In genomic region chr11:114684627-114685373, GRCm38 (mm10) we compare ENCODE assay signal across 8 mouse cellular contexts. TPM values are rescaled to one million over a fixed set of nuclear protein-coding genes. Genes with fewer than 3 reads are reported as not detected.
A peak's percentile ranks its signal among the peaks of the same experiment; 100 is the strongest.
DNase-seq lines count a peak whose midpoint lies in the region; ATAC-seq and TF ChIP-seq lines count a peak whose summit lies in the region.

No protein-coding gene starts in this region.

- no peak overlapping the region for H3K4me2 ChIP-seq in heart, embryonic 12.5 days
- no peak overlapping the region for H3K4me2 ChIP-seq in hindbrain, embryonic 14.5 days (replicated peaks)
- no peak overlapping the region for H3K4me2 ChIP-seq in lung, embryonic 15.5 days

- intact Hi-C loops in left cerebral cortex, postnatal 14 days (cut with DNase I) = no loop called here

- no peaks in the 10 kb centered on the region for H3K36me3 ChIP-seq in heart, embryonic 12.5 days
- no peaks in the 10 kb centered on the region for H3K36me3 ChIP-seq in hindbrain, embryonic 14.5 days (replicated peaks; ENCODE audit: control insufficient read depth, insufficient read depth)
- no peaks in the 10 kb centered on the region for H3K36me3 ChIP-seq in lung, embryonic 15.5 days

- ATAC-seq in heart, embryonic 12.5 days (ENCODE audit: insufficient number of reproducible peaks, low FRiP score) = no peak
- ATAC-seq in hindbrain, embryonic 14.5 days (ENCODE audit: low FRiP score) = peak; percentile 28; the same call in 1 of the 2 replicates
- ATAC-seq in lung, embryonic 15.5 days (ENCODE audit: borderline replicate concordance, extremely low read depth, low FRiP score, low TSS enrichment) = peak; percentile 9; the same call in 1 of the 2 replicates

- no peak for TF ChIP-seq CTCF in bone marrow macrophage, adult 2 months (IDR thresholded peaks at IDR 0.05; ENCODE audit: low read depth, low read length)

- no peak for TF ChIP-seq POLR2A in bone marrow macrophage, adult 2 months (IDR thresholded peaks at IDR 0.05; ENCODE audit: borderline replicate concordance, low read depth, low read length)

- DNase-seq in heart, adult 9 months (ENCODE audit: low spot score in 2 of 2) = no peak
- DNase-seq in hindbrain, embryonic 14.5 days (ENCODE audit: low spot score) = no peak
- no peak for DNase-seq in left cerebral cortex, postnatal 14 days (ENCODE audit: low spot score in 2 of 2)
- DNase-seq in urinary bladder, postnatal 4 days (ENCODE audit: low spot score in 2 of 2) = no peak
- DNase-seq in thymus, postnatal 10 days (ENCODE audit: low spot score in 2 of 2) = no peak

- 52% methylated on average over 14 of the region's 14 CpGs for WGBS in heart, embryonic 12.5 days
- WGBS in hindbrain, embryonic 14.5 days = 71% methylated on average over 14 of the region's 14 CpGs
- 64% methylated on average over 14 of the region's 14 CpGs for WGBS in lung, embryonic 15.5 days

- H3K27me3 ChIP-seq in heart, embryonic 12.5 days (replicated peaks) = no peaks in the 10 kb centered on the region
- no peaks in the 10 kb centered on the region for H3K27me3 ChIP-seq in hindbrain, embryonic 14.5 days (ENCODE audit: control insufficient read depth, insufficient read depth, low read length)
- H3K27me3 ChIP-seq in lung, embryonic 15.5 days = no peaks in the 10 kb centered on the region

- no peak overlapping the region for H3K4me3 ChIP-seq in heart, embryonic 12.5 days
- peak overlapping the region; percentile 17; the same call in 1 of the 2 replicates for H3K4me3 ChIP-seq in bone marrow macrophage, adult 2 months (ENCODE audit: insufficient read depth, low read length)
- no peak overlapping the region for H3K4me3 ChIP-seq in hindbrain, embryonic 14.5 days (replicated peaks; ENCODE audit: low read length)
- no peak overlapping the region for H3K4me3 ChIP-seq in lung, embryonic 15.5 days

- H3K4me1 ChIP-seq in heart, embryonic 12.5 days (replicated peaks) = peaks cover 35% of the 10 kb centered on the region
- H3K4me1 ChIP-seq in bone marrow macrophage, adult 2 months (ENCODE audit: control insufficient read depth, insufficient read depth, low read length) = peaks cover 69% of the 10 kb centered on the region
- H3K4me1 ChIP-seq in hindbrain, embryonic 14.5 days (replicated peaks; ENCODE audit: control insufficient read depth, insufficient read depth, low read length) = peaks cover 5% of the 10 kb centered on the region
- peaks cover 27% of the 10 kb centered on the region for H3K4me1 ChIP-seq in lung, embryonic 15.5 days

- peak overlapping the region; percentile 53; the same call in 1 of the 2 replicates for H3K27ac ChIP-seq in heart, embryonic 12.5 days (ENCODE audit: poor library complexity, severe bottlenecking)
- peak overlapping the region; percentile 99 for H3K27ac ChIP-seq in bone marrow macrophage, adult 2 months (ENCODE audit: insufficient read depth, low read depth, low read length)
- H3K27ac ChIP-seq in hindbrain, embryonic 14.5 days = no peak overlapping the region
- H3K27ac ChIP-seq in lung, embryonic 15.5 days = no peak overlapping the region

- no peak overlapping the region for H3K9ac ChIP-seq in heart, embryonic 12.5 days
- H3K9ac ChIP-seq in hindbrain, embryonic 14.5 days = no peak overlapping the region
- no peak overlapping the region for H3K9ac ChIP-seq in lung, embryonic 15.5 days

- H3K9me3 ChIP-seq in heart, embryonic 12.5 days (replicated peaks) = no peaks in the 10 kb centered on the region
- H3K9me3 ChIP-seq in hindbrain, embryonic 14.5 days (ENCODE audit: control insufficient read depth, low read length) = no peaks in the 10 kb centered on the region
- no peaks in the 10 kb centered on the region for H3K9me3 ChIP-seq in lung, embryonic 15.5 days

RNA-seq across cellular contexts. Expression of gene Ttyh2, which starts 9.6 kb away (rescaled TPM):
- polyA plus RNA-seq in heart, embryonic 12.5 days (2016; fragmentation: Nextera tagmentation; extraction: Ambion mirVana) = 5.5 and 5.9 TPM in 2 replicates
- polyA plus RNA-seq in bone marrow macrophage, adult 2 months (2012; ENCODE audit: insufficient read depth, insufficient read length, missing spikeins) = 29.6 and 37.5 TPM in 2 replicates
- polyA plus RNA-seq in hindbrain, embryonic 14.5 days (2014; fragmentation: Nextera tagmentation; extraction: Ambion mirVana) = 32.0 and 35.1 TPM in 2 replicates
- polyA plus RNA-seq in lung, embryonic 15.5 days (2015; fragmentation: Nextera tagmentation; extraction: Ambion mirVana) = 11.7 and 13.5 TPM in 2 replicates
- total RNA-seq in left cerebral cortex, postnatal 14 days (2021) = 10 to 100 TPM; 24.0 to 24.6 TPM

RNA-seq across cellular contexts. Expression of gene Rpl38, which starts 16.5 kb away (rescaled TPM):
- 785 and 816 TPM in 2 replicates for polyA plus RNA-seq in heart, embryonic 12.5 days (2016; fragmentation: Nextera tagmentation; extraction: Ambion mirVana)
- 1,601 and 1,765 TPM in 2 replicates for polyA plus RNA-seq in bone marrow macrophage, adult 2 months (2012; ENCODE audit: insufficient read depth, insufficient read length, missing spikeins)
- polyA plus RNA-seq in hindbrain, embryonic 14.5 days (2014; fragmentation: Nextera tagmentation; extraction: Ambion mirVana) = 694 and 869 TPM in 2 replicates
- 816 and 841 TPM in 2 replicates for polyA plus RNA-seq in lung, embryonic 15.5 days (2015; fragmentation: Nextera tagmentation; extraction: Ambion mirVana)
- total RNA-seq in left cerebral cortex, postnatal 14 days (2021) = 100 to 1,000 TPM; 737 to 799 TPM

RNA-seq across cellular contexts. Expression of gene Dnaic2, which starts 42.4 kb away (rescaled TPM):
- 0.27 and 0.32 TPM in 2 replicates for polyA plus RNA-seq in heart, embryonic 12.5 days (2016; fragmentation: Nextera tagmentation; extraction: Ambion mirVana)
- not detected in 2 replicates for polyA plus RNA-seq in bone marrow macrophage, adult 2 months (2012; ENCODE audit: insufficient read depth, insufficient read length, missing spikeins)
- 1.9 and 2.5 TPM in 2 replicates for polyA plus RNA-seq in hindbrain, embryonic 14.5 days (2014; fragmentation: Nextera tagmentation; extraction: Ambion mirVana)
- 3.4 and 3.9 TPM in 2 replicates for polyA plus RNA-seq in lung, embryonic 15.5 days (2015; fragmentation: Nextera tagmentation; extraction: Ambion mirVana)
- total RNA-seq in left cerebral cortex, postnatal 14 days (2021) = 1 to 10 TPM in 1 of 2 experiments, under 1 TPM in 1; 0.99 to 1.8 TPM

Comparison
In these comparisons a context has a peak if more than half of its experiments do, and no peak if none do; other contexts are left out.
1. H3K27ac ChIP-seq: peak in heart, embryonic 12.5 days (single experiment) and bone marrow macrophage, adult 2 months (single experiment); none in hindbrain, embryonic 14.5 days (single experiment) and lung, embryonic 15.5 days (single experiment).